Mouse (Mus musculus): ENCODE measurements around the gene Prss29. TPM values are rescaled to one million over a fixed set of nuclear protein-coding genes. Genes with fewer than 3 reads are reported as not detected.

Prss29 gene
- polyA plus RNA-seq, 1 experiment, result not detected

DNA sequence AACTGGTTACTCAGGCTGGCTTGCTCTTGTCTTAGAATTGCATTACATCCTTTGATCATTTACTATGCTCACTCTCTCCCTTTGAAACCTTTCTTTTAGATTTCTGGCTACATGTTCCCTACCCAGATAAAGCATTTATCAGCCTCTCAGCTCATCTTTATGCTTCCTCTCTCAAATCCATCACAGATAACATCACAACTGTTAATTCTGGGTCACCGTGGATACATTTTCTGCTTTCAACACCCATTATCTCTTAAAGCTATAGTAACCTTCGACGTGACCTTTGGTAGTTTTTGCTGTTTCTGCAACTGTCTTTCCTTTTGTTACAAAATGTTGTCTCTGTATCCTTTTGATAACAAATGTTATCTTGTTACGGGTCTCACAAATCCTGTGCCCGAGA, 25.0 kb upstream of the Prss29 start:
- no peaks in the 10 kb centered on the region for H3K27me3 ChIP-seq (ENCODE audit: control insufficient read depth, insufficient read depth, low read length, poor library complexity, severe bottlenecking)
- no peak overlapping the region for H3K4me3 ChIP-seq (ENCODE audit: low read depth, low read length)
- TF ChIP-seq EP300 (IDR thresholded peaks at IDR 0.05; ENCODE audit: insufficient read depth, low read depth, low read length) (no peak), POLR2A (IDR thresholded peaks at IDR 0.05; ENCODE audit: insufficient read depth, low read length) (no peak), CTCF (IDR thresholded peaks at IDR 0.05; ENCODE audit: low read depth, low read length) (no peak)

DNA sequence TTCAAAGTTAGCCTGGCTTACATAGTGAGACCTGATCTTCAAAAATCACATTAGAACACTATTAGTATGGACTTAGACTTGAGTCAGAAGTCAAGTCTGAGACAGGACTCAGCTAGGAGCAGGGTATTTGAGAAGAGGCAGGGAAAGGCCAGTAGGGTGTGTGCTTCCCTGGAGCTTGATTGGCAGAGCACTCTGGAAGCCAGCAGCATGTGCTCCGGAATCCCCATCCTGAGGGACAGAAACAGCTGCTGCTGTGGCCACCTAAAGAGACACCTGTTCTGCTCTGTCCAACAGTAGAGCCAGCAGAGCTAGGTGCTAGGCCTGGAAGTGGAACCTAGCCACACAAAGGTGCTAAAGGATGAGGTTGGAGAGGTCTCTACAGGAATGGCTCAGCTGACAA, 24.3 kb upstream of the Prss29 start:
- H3K9ac ChIP-seq (ENCODE audit: low read depth, poor library complexity, severe bottlenecking), result no peak overlapping the region
- no peaks in the 10 kb centered on the region for H3K9me3 ChIP-seq (replicated peaks; ENCODE audit: control insufficient read depth, insufficient read depth, low read length, poor library complexity, severe bottlenecking)
- H3K4me3 ChIP-seq (ENCODE audit: low read depth, low read length), result no peak overlapping the region
- no peaks in the 10 kb centered on the region for H3K27me3 ChIP-seq (ENCODE audit: control insufficient read depth, insufficient read depth, low read length, poor library complexity, severe bottlenecking)
- no peak overlapping the region for H3K27ac ChIP-seq (ENCODE audit: insufficient read depth, low read length)
- no peak for TF ChIP-seq POLR2A (IDR thresholded peaks at IDR 0.05; ENCODE audit: insufficient read depth, low read length)
- no peak for TF ChIP-seq EP300 (IDR thresholded peaks at IDR 0.05; ENCODE audit: insufficient read depth, low read depth, low read length)
- no peak for TF ChIP-seq CTCF (IDR thresholded peaks at IDR 0.05; ENCODE audit: low read depth, low read length)
- H3K4me1 ChIP-seq (ENCODE audit: control insufficient read depth, insufficient read depth, low read length), result no peaks in the 10 kb centered on the region
- H3K36me3 ChIP-seq (ENCODE audit: control insufficient read depth, insufficient read depth, low read length, poor library complexity, severe bottlenecking), result no peaks in the 10 kb centered on the region

More for the DNA sequence above, 25.0 kb upstream of the Prss29 start:
- Histone ChIP-seq H3K9ac (ENCODE audit: low read depth, poor library complexity, severe bottlenecking) (no peak overlapping the region), H3K27ac (ENCODE audit: insufficient read depth, low read length) (no peak overlapping the region), H3K4me1 (ENCODE audit: control insufficient read depth, insufficient read depth, low read length) (no peaks in the 10 kb centered on the region), H3K9me3 (replicated peaks; ENCODE audit: control insufficient read depth, insufficient read depth, low read length, poor library complexity, severe bottlenecking) (no peaks in the 10 kb centered on the region), H3K36me3 (ENCODE audit: control insufficient read depth, insufficient read depth, low read length, poor library complexity, severe bottlenecking) (no peaks in the 10 kb centered on the region)

DNA sequence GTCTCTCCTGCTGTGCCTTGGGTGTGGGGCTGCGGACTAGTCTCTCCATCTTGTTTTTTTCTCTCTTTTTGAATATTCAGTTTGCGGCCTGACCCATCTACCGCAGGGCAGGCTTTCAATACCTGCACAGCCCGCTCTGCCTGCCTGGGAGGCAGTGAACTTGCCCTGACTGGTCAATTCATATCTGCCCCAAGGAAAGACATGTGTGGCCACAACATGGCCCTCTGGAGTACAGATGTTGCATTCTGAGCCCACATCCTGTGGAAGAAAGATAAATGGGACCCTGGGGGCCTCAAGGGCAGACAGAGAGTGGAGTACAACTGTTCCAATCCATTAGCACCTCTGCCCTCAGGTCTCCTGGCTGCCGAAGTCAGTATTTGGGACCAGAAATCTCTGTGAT, 20.4 kb upstream of the Prss29 start, which contains the start of gene Prss34:
Gene Prss34, plus strand, starts transcription at position 301 of the 400 bp plus-strand sequence.
- no peak for TF ChIP-seq POLR2A (IDR thresholded peaks at IDR 0.05; ENCODE audit: insufficient read depth, low read length)
- TF ChIP-seq EP300 (IDR thresholded peaks at IDR 0.05; ENCODE audit: insufficient read depth, low read depth, low read length), result no peak
- TF ChIP-seq CTCF (IDR thresholded peaks at IDR 0.05; ENCODE audit: low read depth, low read length), result no peak
- H3K9me3 ChIP-seq (replicated peaks; ENCODE audit: control insufficient read depth, insufficient read depth, low read length, poor library complexity, severe bottlenecking), result no peaks in the 10 kb centered on the region

DNA sequence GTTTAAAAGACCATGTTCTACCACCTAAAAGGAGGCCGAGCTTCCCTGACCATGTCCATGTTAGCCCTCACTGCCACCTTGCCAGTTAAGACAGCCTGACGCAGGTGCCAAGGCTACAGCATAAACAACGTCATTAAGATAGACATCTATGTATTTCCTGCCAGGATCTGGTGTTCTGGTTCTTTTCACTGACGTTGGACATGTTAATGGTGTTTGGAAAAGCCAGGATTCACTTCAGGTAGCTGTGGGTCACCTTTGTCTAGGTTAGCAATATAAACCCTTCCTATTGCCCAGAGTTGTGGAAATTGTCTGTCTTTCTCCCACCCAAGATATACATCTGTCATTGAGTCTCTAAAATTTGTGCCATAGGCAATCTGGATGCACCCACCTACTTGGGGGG, 10.1 kb upstream of the Prss29 start, which contains the start of gene Prss28:
Gene Prss28, plus strand, starts transcription at position 301 of the 400 bp plus-strand sequence.
- no peaks in the 10 kb centered on the region for H3K4me1 ChIP-seq (ENCODE audit: control insufficient read depth, insufficient read depth, low read length)
- H3K36me3 ChIP-seq (ENCODE audit: control insufficient read depth, insufficient read depth, low read length, poor library complexity, severe bottlenecking), result no peaks in the 10 kb centered on the region
- H3K9me3 ChIP-seq (replicated peaks; ENCODE audit: control insufficient read depth, insufficient read depth, low read length, poor library complexity, severe bottlenecking), result no peaks in the 10 kb centered on the region
- no peak within 1 kb of the TSS for H3K9ac ChIP-seq (ENCODE audit: low read depth, poor library complexity, severe bottlenecking)
- H3K27me3 ChIP-seq (ENCODE audit: control insufficient read depth, insufficient read depth, low read length, poor library complexity, severe bottlenecking), result no peaks in the 10 kb centered on the region
- no peak for TF ChIP-seq EP300 (IDR thresholded peaks at IDR 0.05; ENCODE audit: insufficient read depth, low read depth, low read length)
- TF ChIP-seq CTCF (IDR thresholded peaks at IDR 0.05; ENCODE audit: low read depth, low read length), result no peak
- no peak for TF ChIP-seq POLR2A (IDR thresholded peaks at IDR 0.05; ENCODE audit: insufficient read depth, low read length)
- H3K4me3 ChIP-seq (ENCODE audit: low read depth, low read length), result no peak within 1 kb of the TSS
- no peak within 1 kb of the TSS for H3K27ac ChIP-seq (ENCODE audit: insufficient read depth, low read length)

More for the DNA sequence above, 20.4 kb upstream of the Prss29 start, which contains the start of gene Prss34:
- Histone ChIP-seq H3K4me3 (ENCODE audit: low read depth, low read length) (no peak within 1 kb of the TSS), H3K9ac (ENCODE audit: low read depth, poor library complexity, severe bottlenecking) (no peak within 1 kb of the TSS), H3K27ac (ENCODE audit: insufficient read depth, low read length) (no peak within 1 kb of the TSS), H3K27me3 (ENCODE audit: control insufficient read depth, insufficient read depth, low read length, poor library complexity, severe bottlenecking) (no peaks in the 10 kb centered on the region), H3K4me1 (ENCODE audit: control insufficient read depth, insufficient read depth, low read length) (no peaks in the 10 kb centered on the region), H3K36me3 (ENCODE audit: control insufficient read depth, insufficient read depth, low read length, poor library complexity, severe bottlenecking) (no peaks in the 10 kb centered on the region)

DNA sequence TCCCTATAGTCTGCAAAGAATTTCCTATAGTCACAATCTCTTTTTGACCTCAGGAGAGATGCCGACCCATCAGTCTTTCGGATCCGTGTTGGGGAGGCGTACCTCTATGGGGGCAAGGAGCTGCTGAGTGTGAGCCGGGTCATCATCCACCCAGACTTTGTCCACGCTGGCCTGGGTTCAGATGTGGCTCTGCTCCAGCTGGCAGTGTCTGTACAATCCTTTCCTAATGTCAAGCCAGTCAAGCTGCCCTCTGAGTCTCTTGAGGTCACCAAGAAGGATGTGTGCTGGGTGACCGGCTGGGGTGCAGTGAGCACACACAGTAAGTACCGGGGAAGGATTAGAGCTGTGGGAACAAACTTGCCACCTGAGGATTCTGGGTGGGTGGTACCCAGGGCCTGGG, 2.4 kb downstream of the Prss29 start:
- H3K27ac ChIP-seq (ENCODE audit: insufficient read depth, low read length), result no peak overlapping the region
- H3K9me3 ChIP-seq (replicated peaks; ENCODE audit: control insufficient read depth, insufficient read depth, low read length, poor library complexity, severe bottlenecking), result no peaks in the 10 kb centered on the region
- no peak overlapping the region for H3K4me3 ChIP-seq (ENCODE audit: low read depth, low read length)
- H3K4me1 ChIP-seq (ENCODE audit: control insufficient read depth, insufficient read depth, low read length), result no peaks in the 10 kb centered on the region
- no peaks in the 10 kb centered on the region for H3K36me3 ChIP-seq (ENCODE audit: control insufficient read depth, insufficient read depth, low read length, poor library complexity, severe bottlenecking)
- no peak overlapping the region for H3K9ac ChIP-seq (ENCODE audit: low read depth, poor library complexity, severe bottlenecking)
- TF ChIP-seq CTCF (IDR thresholded peaks at IDR 0.05; ENCODE audit: low read depth, low read length), result no peak
- TF ChIP-seq EP300 (IDR thresholded peaks at IDR 0.05; ENCODE audit: insufficient read depth, low read depth, low read length), result no peak
- TF ChIP-seq POLR2A (IDR thresholded peaks at IDR 0.05; ENCODE audit: insufficient read depth, low read length), result no peak
- no peaks in the 10 kb centered on the region for H3K27me3 ChIP-seq (ENCODE audit: control insufficient read depth, insufficient read depth, low read length, poor library complexity, severe bottlenecking)

DNA sequence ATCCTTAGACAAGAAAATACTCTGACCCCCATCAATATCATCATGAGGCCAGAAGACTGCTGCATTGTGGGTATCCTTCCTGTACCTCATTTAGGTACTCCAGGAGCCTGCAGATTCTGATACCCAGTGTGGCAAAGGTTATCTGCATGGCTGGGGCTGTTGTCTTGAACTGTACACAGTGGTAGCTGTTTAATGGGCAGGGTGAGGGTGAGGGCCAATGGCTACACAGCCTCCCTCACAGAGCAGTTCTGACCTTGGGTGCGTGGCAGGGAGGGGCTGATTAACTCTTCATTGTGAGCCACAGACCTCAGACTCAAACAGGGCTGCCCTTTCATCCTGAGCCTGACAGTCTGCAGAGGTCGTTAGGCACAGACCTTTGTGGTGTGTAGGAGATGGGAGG, 4.5 kb downstream of the Prss29 start:
- H3K27ac ChIP-seq (ENCODE audit: insufficient read depth, low read length), result no peak overlapping the region
- H3K9me3 ChIP-seq (replicated peaks; ENCODE audit: control insufficient read depth, insufficient read depth, low read length, poor library complexity, severe bottlenecking), result no peaks in the 10 kb centered on the region
- H3K4me3 ChIP-seq (ENCODE audit: low read depth, low read length), result no peak overlapping the region
- no peaks in the 10 kb centered on the region for H3K36me3 ChIP-seq (ENCODE audit: control insufficient read depth, insufficient read depth, low read length, poor library complexity, severe bottlenecking)
- TF ChIP-seq POLR2A (IDR thresholded peaks at IDR 0.05; ENCODE audit: insufficient read depth, low read length) (no peak), CTCF (IDR thresholded peaks at IDR 0.05; ENCODE audit: low read depth, low read length) (no peak)
- H3K9ac ChIP-seq (ENCODE audit: low read depth, poor library complexity, severe bottlenecking), result no peak overlapping the region
- no peaks in the 10 kb centered on the region for H3K27me3 ChIP-seq (ENCODE audit: control insufficient read depth, insufficient read depth, low read length, poor library complexity, severe bottlenecking)
- no peaks in the 10 kb centered on the region for H3K4me1 ChIP-seq (ENCODE audit: control insufficient read depth, insufficient read depth, low read length)
